Mouse (Mus musculus): ENCODE results near the gene Rpgrip1l.

GRCm38 (mm10) chr8:91263939-91264338 is 49.1 kb downstream of the Rpgrip1l start:
- no peak for TF ChIP-seq CTCF (IDR thresholded peaks at IDR 0.05; ENCODE audit: low read depth)
- TF ChIP-seq EP300 (IDR thresholded peaks at IDR 0.05; ENCODE audit: low read depth), result no peak
